Mouse (Mus musculus) gastrocnemius, postnatal 4 days (tissue): ENCODE results near the gene Osbpl10. TPM values are rescaled to one million over a fixed set of nuclear protein-coding genes. Genes with fewer than 3 reads are reported as not detected.

ENCODE experiments used
- DNase-seq, 2 experiments: peaks; one replicate each; pipeline ENCODE4 v3.0.0; 2021 to 2022; ENCODE audit warnings: low spot score in 2 of 2, mixed read lengths in 2 of 2
- total RNA-seq, 2 experiments: library from RNA; stranded (reverse); gene quantifications; 2 replicates each; pipeline ENCODE4 v1.2.3; 2021

Osbpl10 gene
- total RNA-seq, 2 experiments from 2014 or later: 8.2 to 8.4 TPM

DNA sequence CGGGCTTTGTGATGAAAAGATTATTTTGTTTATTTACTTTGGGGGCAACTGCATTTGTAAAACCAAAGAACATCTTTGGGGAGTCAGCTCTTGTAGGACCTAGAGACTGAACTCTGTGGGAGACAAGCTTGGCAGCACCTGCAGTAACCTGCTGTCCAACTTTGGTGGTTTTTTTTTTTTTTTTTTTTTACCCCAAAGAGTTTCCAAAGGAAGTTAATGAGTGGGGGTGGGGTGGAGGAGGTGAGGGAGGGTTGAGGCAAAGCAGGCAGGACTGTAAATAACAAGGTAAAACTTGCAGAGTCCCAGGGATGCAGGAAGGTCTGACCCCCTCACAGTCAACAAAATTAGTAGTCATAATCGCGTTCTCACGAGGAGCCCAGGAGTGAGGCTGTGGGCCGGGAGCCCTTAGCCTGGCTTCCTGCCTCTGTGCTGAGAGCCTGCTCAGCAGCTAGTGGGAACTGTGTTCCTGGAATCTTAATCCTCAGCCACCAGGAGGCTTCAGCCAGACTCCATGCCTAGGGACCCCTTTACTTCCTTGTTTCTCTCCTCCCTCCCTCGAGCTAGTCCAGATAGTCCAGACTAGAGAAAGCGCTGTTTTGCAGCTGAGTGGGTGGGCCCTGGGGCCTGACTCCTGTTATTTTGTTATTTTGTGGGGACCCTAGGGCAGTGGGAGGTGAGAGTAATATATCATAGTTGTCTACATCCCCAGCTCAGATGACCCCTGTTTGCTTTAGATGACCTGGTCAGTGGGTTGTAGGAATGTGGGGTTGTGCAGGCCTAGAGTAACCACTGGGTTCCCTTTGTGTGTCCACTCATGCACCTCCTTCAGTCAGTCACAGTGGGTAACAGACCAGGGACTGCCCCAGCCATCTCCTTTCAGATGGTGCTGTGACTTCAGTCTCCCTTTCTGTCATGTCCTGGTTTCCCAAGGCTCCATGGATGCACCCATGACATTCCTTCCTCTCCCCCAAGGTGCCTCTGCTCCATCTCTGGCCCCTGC, 236.5 kb downstream of the Osbpl10 start:
- no peak for DNase-seq

GRCm38 (mm10) chr9:115215830-115216701, 237.7 kb downstream of the Osbpl10 start:
- DNase-seq: no peak

GRCm38 (mm10) chr9:115217984-115218383, 239.6 kb downstream of the Osbpl10 start:
- no peak for DNase-seq

GRCm38 (mm10) chr9:115220466-115220865, 242.1 kb downstream of the Osbpl10 start:
- no peak for DNase-seq

DNA sequence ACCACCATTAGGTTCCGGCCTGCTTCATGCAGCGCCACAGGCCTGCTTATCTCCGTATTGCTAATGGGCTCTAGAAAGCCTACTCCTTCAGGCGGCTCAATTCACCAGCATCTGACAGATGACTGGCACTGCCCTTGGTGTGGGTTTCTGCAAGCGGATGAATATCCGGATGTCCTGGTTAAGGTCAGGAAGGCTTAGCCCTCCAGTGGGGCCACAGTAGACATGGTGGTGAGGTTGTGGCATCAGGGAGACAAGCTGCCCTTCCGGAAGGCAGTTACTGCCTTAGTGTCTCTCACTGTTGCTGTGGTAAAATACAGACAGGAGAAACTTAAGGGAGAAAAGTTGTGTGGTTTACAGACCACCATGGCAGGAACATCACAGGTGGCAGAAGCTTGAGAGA, 242.9 kb downstream of the Osbpl10 start:
- DNase-seq: no peak

- DNase-seq: no peak
Measured at GRCm38 (mm10) chr9:115224744-115225354, 246.5 kb downstream of the Osbpl10 start.

DNA sequence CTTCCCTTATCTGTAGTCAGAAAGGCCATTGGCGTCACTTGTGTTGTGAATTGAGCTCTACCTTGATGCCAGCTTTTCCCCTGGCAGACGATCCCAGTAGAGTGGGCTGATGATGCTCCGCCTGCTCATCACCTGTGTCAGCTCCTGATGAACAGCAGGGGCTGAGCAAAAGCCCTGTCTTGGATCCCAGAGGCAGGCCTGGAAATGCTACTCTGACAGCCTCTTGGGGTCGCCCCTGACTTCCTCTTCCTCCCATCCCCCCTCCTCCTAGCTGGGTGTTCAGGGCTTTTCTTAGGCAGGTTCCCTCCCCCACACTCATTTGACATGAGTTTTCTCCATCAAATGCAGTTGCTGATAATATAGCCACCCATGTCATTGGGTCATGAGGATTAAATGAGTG, 250.8 kb downstream of the Osbpl10 start:
- DNase-seq: peak in 1 of 2 experiments; percentile 13

- DNase-seq: no peak
Measured at GRCm38 (mm10) chr9:115229676-115230075, 251.3 kb downstream of the Osbpl10 start.

GRCm38 (mm10) chr9:115230141-115230540, 251.8 kb downstream of the Osbpl10 start:
- no peak for DNase-seq

GRCm38 (mm10) chr9:115231476-115231875, 253.1 kb downstream of the Osbpl10 start:
- no peak for DNase-seq

DNA sequence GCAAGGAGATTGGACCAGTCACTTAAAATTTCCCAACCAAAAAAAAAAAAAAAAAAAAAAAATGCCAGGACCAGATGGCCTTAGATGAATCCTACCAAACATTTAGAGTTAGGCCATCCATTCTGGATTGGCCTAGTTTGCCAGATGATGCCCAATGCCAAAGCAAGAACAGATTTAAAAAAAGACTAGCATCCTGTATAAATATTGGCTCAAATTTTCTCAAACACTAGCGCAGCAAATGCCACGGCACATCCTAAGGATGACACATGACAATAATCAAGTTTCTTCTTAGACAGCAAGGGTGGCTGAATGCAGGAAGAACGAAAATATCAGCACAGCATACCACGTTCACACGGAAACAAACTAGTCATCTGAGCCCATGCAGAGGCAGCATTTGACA, 255.4 kb downstream of the Osbpl10 start:
- no peak for DNase-seq

GRCm38 (mm10) chr9:115234561-115234960, 256.2 kb downstream of the Osbpl10 start:
- no peak for DNase-seq

DNA sequence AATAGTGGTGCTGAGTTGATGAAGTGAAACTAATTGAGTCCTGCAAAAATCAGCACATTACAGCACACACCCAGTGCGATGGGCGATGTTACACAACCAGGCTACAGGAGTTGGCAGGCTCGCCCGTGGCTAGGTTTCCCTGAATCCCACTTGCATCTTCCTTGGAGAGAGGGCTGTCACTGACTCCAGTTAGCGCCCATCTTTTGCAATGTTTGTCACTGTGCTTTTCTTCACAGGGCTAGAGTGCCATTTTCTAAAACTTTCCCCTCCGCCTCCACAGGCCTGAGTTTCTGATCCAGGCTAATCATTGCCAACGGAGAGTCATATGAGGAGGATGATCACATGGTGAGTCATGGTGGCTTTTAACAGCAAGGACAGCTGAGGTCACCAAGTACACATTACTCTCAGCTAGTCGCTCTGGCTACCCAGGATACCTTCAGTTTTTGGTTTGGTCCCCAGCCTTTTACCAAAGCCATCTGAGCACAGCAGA, 258.0 kb downstream of the Osbpl10 start:
- DNase-seq: no peak

DNA sequence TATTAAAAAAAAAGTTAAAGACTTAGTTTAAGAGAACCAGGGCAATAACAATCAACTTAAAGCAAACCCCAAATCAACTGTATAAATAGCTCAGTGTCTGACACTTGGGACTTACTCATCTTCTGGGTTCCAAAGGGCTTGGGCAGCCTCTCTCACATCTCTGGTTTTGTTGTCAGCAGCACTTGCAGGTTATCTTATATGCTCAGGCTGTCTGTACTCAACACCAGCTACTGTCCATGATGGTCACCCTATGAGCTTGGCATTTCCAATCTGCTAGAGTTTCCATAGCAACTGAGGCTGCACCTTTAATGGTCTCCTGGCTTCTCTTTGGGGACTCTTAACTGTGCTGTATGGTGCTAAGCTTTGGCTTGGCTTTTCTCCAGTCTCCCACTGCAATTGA, 259.6 kb downstream of the Osbpl10 start:
- no peak for DNase-seq

DNA sequence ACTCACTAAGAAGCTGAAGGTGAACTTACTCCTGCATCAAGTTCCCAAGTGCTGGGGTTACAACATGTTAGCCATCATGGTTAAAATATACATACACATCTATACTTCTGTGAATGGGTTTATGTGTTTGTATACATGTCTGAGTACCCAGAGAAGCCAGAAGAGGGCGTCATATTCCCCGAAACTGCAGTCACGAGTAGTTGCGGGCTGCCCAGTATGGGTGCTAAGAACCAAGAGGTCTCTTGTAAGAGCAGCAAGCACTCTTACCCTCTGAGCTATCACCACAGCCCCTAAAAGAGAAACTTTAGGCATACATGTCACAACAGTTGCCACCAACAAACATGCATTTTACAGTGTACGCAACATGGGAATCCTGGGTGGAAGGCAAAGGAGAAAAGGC, 261.5 kb downstream of the Osbpl10 start:
- DNase-seq: no peak

DNA sequence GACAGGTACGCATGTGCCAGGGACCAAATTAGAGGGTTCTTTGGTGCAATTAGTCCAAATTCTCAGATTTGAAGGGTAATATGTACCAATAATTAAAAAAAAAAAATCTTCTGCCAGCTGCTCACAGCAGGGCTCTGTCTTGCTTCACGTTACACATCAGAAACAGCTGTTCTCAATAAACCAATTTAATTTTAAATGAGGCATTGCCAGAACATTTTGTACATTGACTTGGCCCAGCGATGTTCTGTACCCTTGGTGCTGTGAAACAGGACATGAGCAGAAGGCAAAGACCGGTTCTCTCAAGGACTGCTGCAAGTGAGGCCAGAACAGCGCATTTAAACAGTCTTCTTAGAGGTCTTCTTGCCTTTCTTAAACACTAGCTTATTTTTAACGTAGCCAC, 265.3 kb downstream of the Osbpl10 start:
- DNase-seq: no peak

GRCm38 (mm10) chr9:115245092-115245491, 266.7 kb downstream of the Osbpl10 start:
- DNase-seq: no peak

- DNase-seq: no peak
Measured at GRCm38 (mm10) chr9:115249145-115249544, 270.8 kb downstream of the Osbpl10 start.

GRCm38 (mm10) chr9:115257733-115258286, 279.4 kb downstream of the Osbpl10 start:
- no peak for DNase-seq

DNA sequence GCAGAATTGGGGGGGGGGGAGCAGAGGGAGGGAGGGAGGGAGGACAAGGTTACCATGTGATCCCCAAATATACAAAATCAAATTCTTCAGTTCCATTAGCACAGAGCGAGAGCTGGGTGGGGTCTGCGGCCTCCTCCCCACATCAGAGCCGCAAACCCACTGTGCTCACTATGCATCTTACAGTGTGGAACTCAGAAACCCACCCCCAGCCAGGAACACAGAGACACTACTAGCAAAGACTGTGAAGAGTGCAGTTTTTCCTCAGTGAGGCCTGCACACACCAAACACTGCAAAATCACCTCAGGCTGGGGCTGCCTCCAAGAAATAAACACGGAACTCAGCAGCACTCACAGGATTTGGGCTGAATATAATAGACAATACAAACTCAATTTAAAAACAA, 281.5 kb downstream of the Osbpl10 start:
- DNase-seq: no peak

- DNase-seq: no peak
Measured at GRCm38 (mm10) chr9:115260464-115260863, 282.1 kb downstream of the Osbpl10 start.
